Mouse (Mus musculus) E14TG2a.4 (cell line): ENCODE measurements around the gene Shisa4.

Experiments used
- CTCF ChIP-seq: conservative IDR thresholded peaks from 2 replicates; pipeline ENCODE4 v1.5.1; 2014; ENCODE audit warnings: low read length
- NANOG ChIP-seq: IDR thresholded peaks from 2 replicates; pipeline ENCODE4 v1.6.1; 2014; ENCODE audit warnings: borderline replicate concordance, low read length, mixed read lengths

- TF ChIP-seq CTCF (no peak), NANOG (no peak)
Measured at GRCm38 (mm10) chr1:135408973-135409372, 33.9 kb upstream of the Shisa4 start.
